ENCODE assay signal across 8 mouse cellular contexts in genomic region chr17:74994582-74994893, GRCm38 (mm10). TPM values are rescaled to one million over a fixed set of nuclear protein-coding genes. Genes with fewer than 3 reads are reported as not detected.
DNase-seq lines count a peak whose midpoint lies in the region; ATAC-seq and TF ChIP-seq lines count a peak whose summit lies in the region.

No protein-coding gene starts in this region.

- under 1% methylated on average over 4 of the region's 4 CpGs for WGBS in embryonic facial prominence, embryonic 11.5 days

- no peaks in the 10 kb centered on the region for H3K4me1 ChIP-seq in ES-Bruce4 (ENCODE audit: control insufficient read depth, insufficient read depth, low read length)
- H3K4me1 ChIP-seq in embryonic facial prominence, embryonic 11.5 days (ENCODE audit: control insufficient read depth, insufficient read depth, low read length), result no peaks in the 10 kb centered on the region

- ATAC-seq in embryonic facial prominence, embryonic 11.5 days (replicated peaks; ENCODE audit: insufficient number of reproducible peaks, low FRiP score, low TSS enrichment, low read depth), result no peak
- ATAC-seq in megakaryocyte progenitor cell, adult 5-6 weeks (replicated peaks; ENCODE audit: poor library complexity), result peak; percentile 20; the same call in 1 of the 2 replicates
- no peak for ATAC-seq in erythroid progenitor cell, adult 5-6 weeks (replicated peaks; ENCODE audit: low FRiP score, poor library complexity, severe bottlenecking)

- H3K36me3 ChIP-seq in ES-Bruce4 (ENCODE audit: control insufficient read depth, insufficient read depth, low read length, poor library complexity, severe bottlenecking), result no peaks in the 10 kb centered on the region
- no peaks in the 10 kb centered on the region for H3K36me3 ChIP-seq in embryonic facial prominence, embryonic 11.5 days (replicated peaks; ENCODE audit: control insufficient read depth, insufficient read depth, low read depth, low read length)

- H3K27ac ChIP-seq in ES-Bruce4 (ENCODE audit: insufficient read depth, low read length), result no peak overlapping the region
- H3K27ac ChIP-seq in embryonic facial prominence, embryonic 11.5 days (replicated peaks; ENCODE audit: low read depth, low read length), result peak overlapping the region; percentile 82
- H3K27ac ChIP-seq in left cerebral cortex, adult 2 months, result no peak overlapping the region

- H3K4me3 ChIP-seq in ES-Bruce4 (ENCODE audit: low read depth, low read length), result peak overlapping the region; percentile 10; the same call in 1 of the 2 replicates
- H3K4me3 ChIP-seq in embryonic facial prominence, embryonic 11.5 days (ENCODE audit: low read depth, low read length), result peak overlapping the region; percentile 24
- no peak overlapping the region for H3K4me3 ChIP-seq in left cerebral cortex, adult 2 months

- peak overlapping the region; percentile 29 for H3K4me2 ChIP-seq in embryonic facial prominence, embryonic 11.5 days (ENCODE audit: low read depth, low read length)

- 0 out of 2 replicates have a peak, but pooled peaks cover 4% of the 10 kb centered on the region for H3K9me3 ChIP-seq in ES-Bruce4 (replicated peaks; ENCODE audit: control insufficient read depth, insufficient read depth, low read length, poor library complexity, severe bottlenecking)
- H3K9me3 ChIP-seq in embryonic facial prominence, embryonic 11.5 days (replicated peaks; ENCODE audit: control insufficient read depth, low read length), result no peaks in the 10 kb centered on the region

- no peak for TF ChIP-seq EP300 in ES-Bruce4 (IDR thresholded peaks at IDR 0.05; ENCODE audit: insufficient read depth, low read depth, low read length)

- no peak for TF ChIP-seq CTCF in ES-Bruce4 (IDR thresholded peaks at IDR 0.05; ENCODE audit: low read depth, low read length)
- TF ChIP-seq CTCF in left cerebral cortex, adult 2 months (IDR thresholded peaks at IDR 0.05), result no peak

- H3K27me3 ChIP-seq in ES-Bruce4 (ENCODE audit: control insufficient read depth, insufficient read depth, low read length, poor library complexity, severe bottlenecking), result no peaks in the 10 kb centered on the region
- no peaks in the 10 kb centered on the region for H3K27me3 ChIP-seq in embryonic facial prominence, embryonic 11.5 days (ENCODE audit: control insufficient read depth, insufficient read depth, low read length)

- TF ChIP-seq POLR2A in ES-Bruce4 (IDR thresholded peaks at IDR 0.05; ENCODE audit: insufficient read depth, low read length), result no peak

- peak overlapping the region; percentile 21; the same call in 1 of the 2 replicates for H3K9ac ChIP-seq in ES-Bruce4 (ENCODE audit: low read depth, poor library complexity, severe bottlenecking)
- peak overlapping the region; percentile 46 for H3K9ac ChIP-seq in embryonic facial prominence, embryonic 11.5 days (replicated peaks; ENCODE audit: low read length)

- intact Hi-C loops in heart, postnatal 10 days (cut with DNase I), result loop anchor here (5.0 kb wide), 2 partner anchors 127 to 318 kb away; no protein-coding TSS in a partner anchor
- intact Hi-C loops in left cerebral cortex, adult 2 months (cut with DNase I), result loop anchor here (5.0 kb wide), 1 partner anchor 117 kb away; no protein-coding TSS in a partner anchor

- DNase-seq in embryonic facial prominence, embryonic 11.5 days (ENCODE audit: low spot score), result peak; percentile 34
- DNase-seq in heart, postnatal 10 days, result peak; percentile 52 to 60
- DNase-seq in left cerebral cortex, adult 2 months (ENCODE audit: extremely low spot score in 1 of 2, low spot score in 2 of 2), result no peak
- DNase-seq in gastrocnemius, postnatal 4 days (ENCODE audit: low spot score in 2 of 2), result no peak
- DNase-seq in kidney, adult 11 months, result no peak

RNA-seq across cellular contexts. Expression of gene Ltbp1, which starts 10.8 kb away (rescaled TPM):
- 9.1 and 9.6 TPM in 2 replicates for polyA plus RNA-seq in ES-Bruce4 (2011; ENCODE audit: insufficient read depth, insufficient read length, low read depth, missing spikeins)
- polyA plus RNA-seq in embryonic facial prominence, embryonic 11.5 days (2014; fragmentation: Nextera tagmentation; extraction: Ambion mirVana), result 14.2 and 16.8 TPM in 2 replicates
- total RNA-seq in heart, postnatal 10 days (2021), result 10 to 100 TPM; 66.6 to 69.0 TPM
- 0.07 and 0.30 TPM in 2 replicates for total RNA-seq in megakaryocyte progenitor cell, adult 5-6 weeks (2015)
- 0.12 and 0.20 TPM in 2 replicates for total RNA-seq in megakaryocyte progenitor cell, adult 5-6 weeks (2017)
- total RNA-seq in erythroid progenitor cell, adult 5-6 weeks (2015; ENCODE audit: low replicate concordance), result 6.5 TPM in 1 of 2 replicates, not detected in the other
- 1.7 TPM in 1 of 2 replicates, not detected in the other for total RNA-seq in erythroid progenitor cell, adult 5-6 weeks (2017; ENCODE audit: low replicate concordance)
- 1 to 10 TPM; 8.5 to 9.3 TPM for total RNA-seq in left cerebral cortex, adult 2 months (2021)
- total RNA-seq in gastrocnemius, postnatal 4 days (2021), result 10 to 100 TPM; 36.2 to 37.0 TPM

Comparison
In these comparisons a context has a peak if more than half of its experiments do, and no peak if none do; other contexts are left out.
1. DNase-seq: peak in embryonic facial prominence, embryonic 11.5 days (single experiment) and heart, postnatal 10 days (2 of 2); none in left cerebral cortex, adult 2 months (0 of 2), gastrocnemius, postnatal 4 days (0 of 2) and kidney, adult 11 months (single experiment).